Mouse (Mus musculus) R1 (cell line): ENCODE data around the gene Trim40.
A peak's percentile ranks its signal among the peaks of the same experiment; 100 is the strongest.

Experiments used
- DNase-seq: peaks from one replicate; pipeline ENCODE4 v3.0.0-alpha.2; 2018; ENCODE audit warnings: low read depth, low spot score

Trim40 gene

DNA sequence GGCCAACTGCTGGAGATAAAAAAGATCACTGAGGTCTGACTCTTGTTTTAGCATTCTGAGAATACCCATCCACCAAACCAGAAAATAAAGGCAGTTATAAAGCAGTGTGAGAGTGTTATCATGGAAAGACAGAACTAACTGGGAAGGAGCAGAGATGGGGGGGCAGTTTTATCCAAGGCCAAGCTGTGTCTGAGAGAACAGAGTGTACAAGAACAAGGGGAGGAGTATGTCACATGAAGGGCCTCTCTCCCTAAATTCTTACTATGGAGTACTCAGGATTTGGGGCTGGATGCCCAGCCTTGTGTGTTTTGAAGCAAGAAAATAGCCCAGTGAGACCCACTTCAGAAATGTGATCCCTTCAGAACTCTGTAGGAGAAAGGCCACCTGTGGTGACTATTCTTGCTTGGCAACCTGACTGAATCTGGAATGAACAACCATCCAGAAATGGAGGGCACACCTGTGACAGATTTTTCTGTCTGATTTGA is 48.9 kb downstream of the Trim40 start:
- no peak for DNase-seq

DNA sequence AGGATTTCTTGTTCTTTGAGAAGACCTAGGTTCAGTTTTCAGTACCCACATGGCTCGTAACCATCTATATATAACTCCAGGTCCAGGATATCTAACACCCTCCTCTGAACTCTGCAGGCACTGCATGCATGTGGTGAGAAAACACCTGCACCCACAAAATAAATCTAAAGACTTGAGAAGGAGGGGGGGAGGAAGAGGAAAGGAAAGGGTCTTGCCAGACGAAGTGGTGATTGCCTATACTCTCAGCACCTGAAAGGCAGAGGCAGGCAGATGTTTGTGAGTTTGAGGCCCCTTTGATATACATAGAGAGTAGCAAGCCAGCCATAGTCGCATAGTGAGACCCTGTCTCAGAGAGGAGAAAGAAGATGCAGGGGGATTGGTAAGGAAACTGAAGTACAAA is 50.0 kb downstream of the Trim40 start:
- no peak for DNase-seq

DNA sequence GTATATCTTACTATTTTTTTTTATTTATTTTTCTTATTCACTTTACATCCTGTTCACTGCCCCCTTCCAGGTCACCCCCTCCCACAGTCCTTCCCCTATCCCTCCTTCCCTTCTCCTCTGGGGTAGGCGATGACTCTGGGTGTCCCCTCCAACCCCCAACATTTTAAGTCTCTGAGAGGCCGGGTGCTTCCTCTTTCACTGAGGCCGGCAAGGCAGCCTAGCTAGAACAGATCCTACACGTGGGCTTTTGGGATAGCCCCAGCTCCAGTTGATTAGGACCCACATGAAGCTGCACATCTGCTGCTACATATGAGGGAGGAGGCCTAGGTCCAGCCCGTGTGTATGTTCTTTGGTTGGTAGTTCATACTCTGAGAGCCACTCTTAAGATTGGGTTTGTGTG is 50.9 kb downstream of the Trim40 start:
- no peak for DNase-seq

DNA sequence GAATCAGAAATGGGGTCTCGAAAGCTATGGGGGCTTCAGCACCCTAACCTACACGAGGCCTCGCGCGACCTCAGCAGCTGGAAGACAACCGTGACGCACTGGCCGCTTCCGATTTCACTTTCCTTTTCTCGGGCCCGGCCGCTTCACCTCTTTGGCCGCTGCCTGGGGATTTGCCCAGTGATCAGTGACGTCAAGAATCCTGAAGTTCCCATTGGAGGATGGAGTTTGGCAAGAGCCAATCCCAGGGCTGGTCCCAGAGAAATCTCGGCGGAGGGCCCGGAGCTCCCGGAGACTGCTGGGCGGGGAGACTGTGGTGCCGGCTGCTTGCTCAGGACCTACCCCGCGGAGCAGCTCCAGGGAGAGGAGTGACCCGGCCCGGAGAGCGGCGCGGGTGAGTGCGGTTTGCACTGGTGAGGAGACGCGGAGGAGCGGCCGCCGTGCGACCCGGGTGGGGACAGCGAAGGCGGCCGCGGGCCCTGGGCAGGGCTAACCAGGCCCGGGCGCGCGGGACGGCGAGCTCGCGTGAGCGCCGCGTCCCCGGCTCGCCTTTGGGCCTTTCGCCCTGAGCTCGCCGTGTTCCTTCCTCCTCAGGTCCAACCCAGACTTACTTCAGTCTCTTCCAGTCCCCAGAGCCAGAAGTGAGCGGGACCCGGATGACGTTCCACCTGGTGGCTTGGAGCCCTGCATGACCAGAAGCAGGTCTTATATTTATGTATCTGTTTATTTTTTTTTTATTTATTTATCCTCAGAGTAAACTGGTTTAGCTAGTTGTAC is 52.9 kb downstream of the Trim40 start, which contains the start of gene Trim26:
Gene Trim26, plus strand, starts transcription at position 261 of the 774 bp plus-strand sequence.
- peak; percentile 99 for DNase-seq

DNA sequence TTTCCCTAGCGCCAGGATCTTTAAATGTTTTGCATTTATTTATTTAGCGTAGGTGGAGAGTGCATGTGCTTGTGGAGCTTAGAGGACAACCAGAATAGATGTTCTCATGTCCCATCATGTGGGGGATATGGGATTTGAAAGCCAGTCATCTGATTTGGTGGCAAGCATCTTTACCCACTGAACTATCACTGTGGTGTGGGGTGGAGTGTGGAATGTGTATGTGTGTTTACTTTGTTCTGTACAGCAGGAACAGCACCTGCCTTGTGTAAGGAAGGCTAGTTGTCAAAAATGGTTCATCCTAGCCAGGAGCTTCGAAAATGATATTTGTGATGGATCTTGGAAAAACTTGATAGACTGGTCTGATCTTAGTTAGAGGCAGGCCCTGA is 53.5 kb downstream of the Trim40 start:
- no peak for DNase-seq

DNA sequence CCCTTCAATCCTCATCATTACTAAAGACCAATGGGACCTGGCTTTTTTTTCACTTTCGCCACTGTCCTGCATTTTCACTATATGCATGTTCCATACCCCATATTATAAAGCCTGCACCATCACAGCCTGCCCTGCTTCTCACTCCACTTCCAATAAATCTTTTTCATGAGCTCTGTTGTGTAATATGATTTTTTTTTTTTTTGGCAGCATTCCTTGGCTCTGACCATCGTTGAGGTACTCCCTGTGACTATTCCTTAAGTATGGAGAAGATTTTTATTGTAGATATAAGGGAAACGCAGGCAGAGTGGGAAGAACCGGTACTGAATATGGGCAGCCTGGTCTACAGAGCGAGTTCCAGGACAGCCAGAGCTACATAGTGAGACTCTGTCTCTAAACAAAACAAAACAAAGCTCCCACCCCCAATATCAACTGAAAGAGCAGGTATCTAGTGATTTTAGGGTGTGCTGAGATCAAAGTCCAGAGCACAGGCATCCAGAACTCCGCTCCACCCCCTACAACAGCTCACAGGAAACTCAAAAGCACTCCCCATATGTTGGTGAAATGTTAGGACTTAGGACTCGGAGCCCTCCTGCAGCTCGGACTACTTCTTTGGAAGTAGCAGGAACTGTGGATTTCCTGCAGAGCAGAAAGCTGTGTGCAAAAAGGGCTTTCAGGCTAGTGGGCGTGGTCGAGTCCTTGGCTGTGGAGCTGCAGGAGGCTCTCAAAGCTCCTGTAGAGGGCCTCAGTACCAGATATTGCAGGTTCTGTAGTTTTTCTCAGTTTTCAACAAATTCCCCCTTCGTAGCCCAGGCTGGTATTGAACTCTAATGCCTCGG is 54.1 kb downstream of the Trim40 start:
- peak; percentile 93 for DNase-seq

DNA sequence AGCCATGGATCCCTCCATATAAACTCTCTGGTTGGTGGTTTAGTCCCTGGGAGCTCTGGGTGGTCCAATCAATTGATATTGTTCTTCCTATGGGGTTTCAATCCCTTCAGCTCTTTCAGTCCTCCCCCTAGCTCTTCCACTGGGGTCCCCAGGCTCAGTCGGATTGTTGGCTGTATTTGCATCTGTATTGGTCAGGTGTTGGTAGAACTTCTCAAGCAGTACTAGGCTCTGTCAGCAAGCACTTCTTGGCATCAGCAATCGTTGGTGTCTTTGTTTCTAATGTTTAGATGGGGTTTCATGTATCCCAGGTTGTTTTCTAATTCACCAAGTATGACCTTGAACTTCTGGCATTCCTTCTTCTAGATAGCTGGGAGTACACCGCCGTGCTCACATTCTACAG is 57.2 kb downstream of the Trim40 start:
- peak; percentile 66 for DNase-seq
